Mouse (Mus musculus) liver, adult 2 months (tissue): ENCODE results near the gene Mrpl54.

ENCODE experiments used
- CTCF ChIP-seq: fragments of 200-500 bp; IDR thresholded peaks from 2 replicates; pipeline ENCODE4 v1.5.1; 2011; ENCODE audit warnings: low read depth, low read length, control low read depth
- POLR2A ChIP-seq: fragments of 200-500 bp; IDR thresholded peaks from 2 replicates; pipeline ENCODE4 v1.6.1; 2011; ENCODE audit warnings: low read length, control low read depth; ENCODE audit not compliant: insufficient read depth; ENCODE audit errors: extremely low read depth

- TF ChIP-seq CTCF (no peak), POLR2A (no peak)
These were observed 37.0 kb upstream of the Mrpl54 start for GRCm38 (mm10) chr10:81303761-81304160.
